Mouse (Mus musculus) frontal cortex, postnatal 10 days (tissue): ENCODE measurements around the gene Ctf1.
A peak's percentile ranks its signal among the peaks of the same experiment; 100 is the strongest.

Experiments
- DNase-seq, 2 experiments: peaks; one replicate each; pipeline ENCODE4 v3.0.0; 2022; ENCODE audit warnings: low spot score in 2 of 2, mixed read lengths in 1 of 2

Ctf1 gene

DNA sequence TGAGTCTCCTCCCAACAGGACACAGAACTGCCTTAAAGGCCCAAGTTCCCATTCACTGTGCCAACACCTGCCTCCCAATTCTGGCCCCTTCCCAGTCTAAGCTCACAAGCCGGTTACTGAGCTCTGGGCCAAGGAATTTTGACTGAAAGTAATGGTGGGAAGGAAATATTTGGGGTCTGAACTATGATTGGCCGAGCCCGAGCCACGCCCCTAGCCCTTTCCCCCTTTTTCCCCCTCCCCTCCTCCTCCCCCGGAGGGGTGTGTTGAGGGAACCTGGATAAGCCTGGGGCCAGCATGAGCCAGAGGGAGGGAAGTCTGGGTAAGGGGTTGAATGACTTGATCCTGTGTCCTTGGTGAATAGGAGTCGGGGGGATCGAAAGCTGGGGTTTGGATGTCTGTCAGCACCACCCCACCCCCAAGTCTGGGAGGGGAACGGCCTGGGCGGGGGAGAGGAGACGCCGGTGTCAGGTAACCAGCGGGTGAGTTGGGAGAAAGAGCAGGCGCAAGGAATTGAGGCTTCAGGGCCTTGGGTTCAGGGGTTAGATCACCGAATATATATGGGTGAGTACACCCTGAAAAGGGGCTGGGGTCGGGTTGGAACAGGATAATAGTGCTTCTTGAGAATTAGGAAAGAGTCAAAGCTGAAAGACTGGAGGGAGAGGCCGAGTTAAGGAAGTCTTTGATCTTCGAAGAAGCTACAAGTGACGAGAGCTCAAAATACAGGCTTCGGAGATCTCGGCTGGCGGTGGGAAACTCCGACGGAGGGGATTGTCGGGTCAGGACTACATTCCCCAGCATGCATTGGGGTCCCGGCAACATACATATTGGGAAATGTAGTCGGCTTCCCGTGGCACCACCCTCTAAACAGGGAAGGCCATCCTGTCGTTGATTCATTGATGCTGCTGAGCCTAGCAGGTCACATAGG, at the start of gene Ctf1:
TSS of gene Ctf1 (plus strand) at position 276 of the 925 bp plus-strand sequence.
- peak; percentile 63 to 75 for DNase-seq

- DNase-seq: no peak
These were observed 49.6 kb upstream of the Ctf1 start for GRCm38 (mm10) chr7:127662926-127663325.

DNA sequence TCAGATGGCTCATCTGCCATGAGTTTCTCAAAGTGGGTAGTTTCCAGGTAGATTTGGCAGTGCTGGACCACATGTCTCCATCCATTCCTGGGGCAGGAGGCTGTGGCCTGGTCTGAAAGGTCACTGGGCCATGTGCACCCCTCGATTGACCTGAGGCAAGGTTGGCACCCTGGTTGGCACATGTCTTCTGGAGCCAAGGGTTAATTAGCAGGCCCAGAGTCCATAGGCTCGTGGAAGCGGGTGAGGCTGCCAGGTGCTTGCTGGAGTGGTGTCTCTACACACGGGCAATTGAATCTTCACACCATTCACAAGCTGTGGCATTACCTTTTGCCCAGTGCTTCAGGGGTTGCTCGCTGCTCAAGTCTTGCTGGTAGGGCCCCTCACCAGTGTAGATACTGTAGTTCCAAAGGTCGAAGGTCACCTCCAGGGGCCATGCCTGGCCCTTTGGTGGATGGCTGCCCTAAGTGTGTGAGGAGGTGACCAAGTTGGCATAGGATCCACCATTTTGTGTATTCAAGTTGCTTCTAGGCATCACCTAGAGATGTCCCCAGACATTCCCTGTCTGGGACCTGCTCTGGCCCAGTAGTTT, 46.4 kb upstream of the Ctf1 start:
- DNase-seq: no peak

- no peak for DNase-seq
These were observed 45.9 kb upstream of the Ctf1 start for GRCm38 (mm10) chr7:127666679-127667078.

DNA sequence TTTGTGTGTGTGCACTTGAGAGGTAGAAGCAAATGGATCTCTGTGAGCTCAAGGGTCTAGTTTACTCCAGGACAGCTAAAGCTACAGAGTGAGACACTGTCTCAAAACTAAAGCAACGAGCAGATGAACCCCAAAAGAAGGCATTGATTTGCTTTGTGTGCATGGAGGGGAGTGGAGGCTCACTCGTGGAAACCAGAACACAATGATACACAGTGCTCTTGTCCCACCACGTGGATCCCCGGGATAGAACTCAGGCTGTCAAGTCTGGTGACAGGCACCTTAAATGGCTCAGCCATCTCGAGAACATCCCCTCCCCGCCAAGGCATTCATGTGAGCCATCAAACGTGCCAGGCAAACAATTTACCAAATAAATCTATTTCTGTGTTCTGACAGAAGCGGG, 45.4 kb upstream of the Ctf1 start:
- DNase-seq: no peak

DNA sequence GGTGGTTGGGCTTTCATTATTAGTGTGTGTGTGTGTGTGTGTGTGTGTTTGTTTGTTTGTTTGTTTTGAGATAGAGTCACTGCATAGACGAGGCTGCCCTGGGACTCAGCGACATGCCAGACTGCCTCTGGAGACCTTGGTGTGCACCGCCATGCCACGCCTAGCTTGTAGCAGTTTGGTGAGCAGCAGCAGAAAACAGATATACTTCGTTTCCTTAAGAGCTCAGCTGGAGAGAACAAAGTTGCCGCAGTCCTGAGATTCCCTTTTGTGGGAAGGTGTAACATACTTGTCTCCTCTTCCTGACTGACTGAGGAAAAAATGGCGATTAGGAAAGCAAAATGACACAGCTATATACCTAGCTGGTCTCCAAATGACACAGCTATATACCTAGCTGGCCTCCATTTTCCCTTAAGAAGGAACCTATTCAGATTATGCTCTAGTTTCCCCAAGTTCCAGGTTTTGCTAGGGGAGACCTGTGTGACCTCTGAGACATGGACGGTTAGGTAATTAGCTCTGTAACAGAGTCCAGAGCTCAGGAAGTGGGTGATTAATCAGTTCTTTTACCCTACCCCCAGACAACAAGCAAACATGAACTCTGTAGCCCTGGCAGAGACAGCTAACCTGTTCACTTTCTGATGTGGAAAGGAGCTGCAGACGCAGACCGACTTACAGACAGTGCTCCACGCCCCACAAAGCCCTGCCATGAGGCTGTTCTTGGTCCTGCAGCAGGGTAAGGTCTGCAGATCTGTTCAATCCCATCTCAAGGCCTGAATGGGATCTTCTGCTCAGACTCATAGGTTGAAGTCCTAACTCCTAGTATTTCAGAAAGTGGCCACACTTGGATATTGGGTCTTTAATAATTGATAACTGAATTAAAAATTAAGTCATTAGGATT, 40.4 kb upstream of the Ctf1 start:
- DNase-seq: no peak

- DNase-seq: no peak
These were observed 39.8 kb upstream of the Ctf1 start for GRCm38 (mm10) chr7:127672776-127673175.

DNA sequence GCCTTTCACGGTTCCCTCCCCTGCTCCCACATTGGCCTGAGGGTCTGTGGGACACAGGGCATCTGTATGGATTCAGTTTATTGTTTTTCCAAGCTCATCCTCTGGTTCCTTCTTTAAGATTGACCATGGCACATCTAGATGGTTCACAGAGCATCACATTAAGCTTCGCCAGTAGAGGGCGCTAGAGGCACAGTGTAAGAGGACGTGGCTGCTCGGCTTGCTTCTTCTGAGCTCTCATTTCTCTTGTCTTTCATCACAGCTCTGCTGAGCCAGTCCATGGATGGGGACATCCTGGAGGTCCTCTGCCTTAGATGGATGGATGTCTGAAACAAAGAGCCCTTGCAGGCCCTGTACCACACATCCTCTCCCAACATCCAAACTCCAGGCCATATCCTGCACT, 37.6 kb upstream of the Ctf1 start:
- DNase-seq: peak; percentile 70 to 77

DNA sequence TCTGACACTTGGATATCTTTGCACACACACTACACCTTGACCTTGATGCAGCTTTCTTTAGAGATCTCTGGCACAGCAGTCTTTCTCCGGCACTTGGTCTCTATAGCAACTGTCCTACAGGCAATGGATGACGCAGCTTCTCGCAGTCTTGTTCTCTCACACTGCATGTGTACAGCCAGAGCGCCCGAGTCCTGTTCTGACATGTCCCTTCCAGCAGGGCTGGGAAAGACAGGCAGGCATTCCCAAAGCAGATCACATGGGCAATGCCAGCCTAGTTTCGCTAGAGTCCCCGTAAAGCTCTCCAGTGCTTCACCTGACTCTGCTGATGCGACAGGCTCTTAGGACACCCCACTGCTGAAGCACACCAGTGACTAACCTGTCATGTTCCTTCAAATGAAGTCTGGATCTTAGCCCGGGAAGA, 37.1 kb upstream of the Ctf1 start:
- peak in 1 of 2 experiments; percentile 34 for DNase-seq

DNA sequence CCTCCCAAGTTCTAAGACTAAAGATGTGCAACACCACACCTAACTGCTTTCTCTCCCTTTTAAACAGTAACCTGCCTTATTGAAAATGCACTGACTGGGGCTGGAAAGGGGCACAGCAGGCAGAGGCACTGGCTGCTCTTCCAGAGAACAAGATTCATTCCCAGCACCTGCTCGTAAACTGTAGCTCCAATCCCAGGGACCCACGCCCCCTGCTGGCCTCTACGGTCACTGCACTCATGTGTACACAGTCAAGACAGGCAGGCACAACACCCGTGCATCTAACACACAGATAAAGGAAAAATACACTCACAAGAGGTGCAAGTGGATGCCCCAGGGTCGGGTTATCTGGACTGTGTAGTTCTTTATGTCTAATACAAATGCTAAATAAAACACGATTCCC, 35.5 kb upstream of the Ctf1 start:
- no peak for DNase-seq

GRCm38 (mm10) chr7:127677609-127678008, 34.9 kb upstream of the Ctf1 start:
- DNase-seq: no peak

DNA sequence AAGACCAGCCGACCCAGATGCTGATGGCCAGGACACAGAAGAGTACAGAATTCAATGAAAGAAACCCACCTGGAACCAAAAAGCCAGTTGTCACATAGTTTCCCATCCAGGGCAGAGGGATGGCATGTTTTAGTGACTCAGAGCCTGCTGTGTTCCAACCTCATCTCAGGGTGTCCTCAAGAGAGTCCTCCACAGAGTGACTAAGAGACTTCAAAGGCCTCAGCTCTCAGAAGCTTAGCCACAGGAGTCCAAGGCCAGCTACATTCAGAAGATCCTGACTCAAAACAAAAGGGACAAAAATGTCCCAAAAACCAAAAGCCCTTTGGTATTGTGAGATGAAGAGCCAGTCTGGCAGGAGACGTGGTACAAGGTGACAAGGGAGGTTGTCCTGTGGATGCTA, 33.7 kb upstream of the Ctf1 start:
- no peak for DNase-seq

GRCm38 (mm10) chr7:127680541-127680940, 32.0 kb upstream of the Ctf1 start:
- DNase-seq: no peak

- DNase-seq: no peak
These were observed 30.5 kb upstream of the Ctf1 start for GRCm38 (mm10) chr7:127681888-127682553.

DNA sequence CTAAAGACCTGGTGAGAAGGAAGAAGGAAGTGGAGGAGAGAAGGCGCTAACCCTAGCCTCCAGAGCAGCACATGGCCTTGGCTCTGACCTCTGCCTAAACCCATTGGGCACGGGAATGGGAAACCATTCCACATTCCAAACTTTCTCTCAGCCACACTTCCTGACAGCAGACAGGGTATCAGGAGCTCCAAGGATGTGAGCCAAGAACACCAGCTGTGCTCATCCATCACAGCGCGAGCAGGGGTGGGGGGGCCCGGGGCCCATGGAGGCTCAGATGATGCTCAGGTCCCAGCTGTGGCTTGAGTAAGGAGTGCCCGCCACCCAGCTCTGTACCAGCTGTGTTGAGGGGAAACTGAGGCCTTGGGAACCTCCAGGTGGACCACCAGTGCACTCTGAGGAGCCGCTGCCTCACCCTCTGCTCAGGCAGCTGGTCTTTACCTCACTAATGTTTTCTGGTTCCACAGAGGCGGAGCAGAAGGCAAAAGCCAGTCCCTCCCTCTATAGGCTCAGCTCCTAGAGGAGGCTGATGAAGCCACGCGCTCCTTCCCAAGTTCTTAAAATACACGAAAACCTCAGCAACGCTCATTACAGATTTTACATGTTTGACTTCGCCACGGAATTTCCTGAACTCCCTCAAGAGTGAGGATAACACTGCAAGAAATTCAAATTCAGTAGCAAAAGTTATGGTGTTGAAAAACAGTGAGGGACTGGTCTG, 27.1 kb upstream of the Ctf1 start:
- DNase-seq: no peak

GRCm38 (mm10) chr7:127686740-127687449, 25.6 kb upstream of the Ctf1 start:
- no peak for DNase-seq

DNA sequence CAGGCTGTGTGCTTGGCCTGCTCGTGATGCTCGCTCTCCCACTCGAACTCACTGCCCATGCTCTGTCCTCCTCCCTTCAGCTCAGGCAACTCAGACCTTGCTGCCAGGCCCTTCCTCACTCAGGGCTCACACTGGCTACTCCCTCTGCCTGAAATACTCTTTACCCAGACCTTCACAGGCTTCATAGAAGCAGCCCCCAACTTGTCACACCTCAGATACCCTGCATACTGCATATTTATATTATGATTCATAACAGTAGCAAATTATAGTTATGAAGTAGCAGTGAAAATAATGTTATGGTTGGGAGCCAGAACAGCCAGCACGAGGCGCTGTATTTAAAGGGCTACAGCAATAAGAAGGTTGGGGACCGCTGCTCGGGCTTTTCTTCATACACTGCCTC, 23.6 kb upstream of the Ctf1 start:
- no peak for DNase-seq

- DNase-seq: no peak
These were observed 22.8 kb upstream of the Ctf1 start for GRCm38 (mm10) chr7:127689626-127690280.

DNA sequence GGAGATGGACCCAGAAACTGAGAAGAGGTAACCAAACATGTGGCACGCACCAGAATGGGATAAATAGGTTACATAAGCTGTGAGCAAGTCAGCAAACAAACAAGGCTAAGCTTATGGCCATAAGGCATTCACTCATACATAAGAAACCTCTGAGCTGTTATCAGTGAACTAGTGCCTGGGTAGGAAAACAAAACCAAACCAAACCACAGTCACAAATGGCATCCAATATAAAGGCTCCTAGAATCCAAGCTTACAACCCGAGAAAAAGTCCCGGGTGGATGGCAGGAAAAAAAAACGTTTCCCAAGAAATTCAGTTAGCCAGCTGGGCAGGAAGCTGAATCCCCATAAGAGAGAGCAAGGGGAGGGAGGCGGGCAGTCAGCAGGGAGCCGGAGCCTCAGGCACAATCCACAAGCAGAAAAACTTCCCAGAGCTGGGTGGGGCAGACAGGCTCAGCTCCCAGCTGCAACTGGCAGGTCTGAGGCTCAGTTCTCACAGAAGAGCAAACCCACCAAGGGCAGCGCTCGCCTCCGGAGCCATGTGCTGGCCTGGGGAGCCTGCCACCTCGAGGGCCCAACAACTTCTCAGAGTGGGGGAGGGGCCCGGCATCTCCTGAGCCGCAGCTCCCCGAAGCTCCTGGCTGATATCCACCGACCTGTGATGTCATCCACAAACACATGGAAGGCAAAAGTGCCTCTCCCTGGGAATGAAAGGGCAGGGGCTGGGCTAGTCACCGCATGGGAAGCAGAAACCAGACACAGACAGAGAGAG, 21.1 kb upstream of the Ctf1 start:
- peak in 1 of 2 experiments; percentile 45 for DNase-seq
